Mouse (Mus musculus) cerebellum, postnatal 25 days (tissue): ENCODE results near the gene Bpgm.
A peak's percentile ranks its signal among the peaks of the same experiment; 100 is the strongest.

ENCODE experiments used
- DNase-seq, 2 experiments: peaks; one replicate each; pipeline ENCODE4 v3.0.0; 2021; ENCODE audit warnings: mixed read lengths in 2 of 2

Gene Bpgm

DNA sequence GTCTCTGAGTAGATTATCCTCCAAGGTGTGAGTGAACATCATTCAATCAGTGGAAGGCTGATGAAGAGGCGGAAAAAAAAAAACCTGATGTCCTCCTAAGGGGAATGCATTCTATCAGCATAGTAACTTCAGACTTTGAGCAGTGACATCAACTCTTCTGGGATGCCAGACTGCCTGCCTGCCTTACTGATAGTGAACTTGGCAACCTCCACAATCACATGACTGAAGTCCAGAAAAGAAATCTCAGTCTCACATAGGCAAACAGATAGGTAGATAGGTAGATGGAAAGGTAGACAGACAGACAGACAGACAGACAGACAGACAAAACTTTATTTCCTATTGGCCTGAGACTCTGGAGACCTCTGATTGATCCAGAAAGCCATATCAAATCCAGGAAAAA, 57.0 kb downstream of the Bpgm start:
- no peak for DNase-seq

DNA sequence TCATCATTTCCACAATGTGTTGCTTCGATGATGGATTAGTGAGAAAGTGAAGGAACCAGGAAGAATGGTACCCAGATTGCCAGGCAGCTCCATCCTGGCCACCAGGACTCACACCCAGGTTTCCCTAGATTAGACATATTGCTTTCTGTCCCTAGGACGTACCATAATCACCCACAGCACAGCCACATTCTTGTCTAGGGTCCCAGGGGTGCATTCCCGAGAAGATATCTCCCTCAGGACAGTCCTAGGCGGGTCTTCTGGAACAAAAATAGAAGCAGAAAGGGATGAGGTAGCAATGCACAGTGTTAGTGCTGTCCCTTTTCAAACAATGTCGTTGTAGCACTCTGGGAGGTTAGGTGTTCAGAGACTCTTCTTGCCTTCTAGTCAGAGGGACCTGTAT, 57.9 kb downstream of the Bpgm start:
- DNase-seq = no peak

- no peak for DNase-seq
These were observed 66.9 kb downstream of the Bpgm start for GRCm38 (mm10) chr6:34542866-34543265.

- DNase-seq = no peak
These were observed 67.5 kb downstream of the Bpgm start for GRCm38 (mm10) chr6:34543303-34544206.

- DNase-seq = no peak
These were observed 68.2 kb downstream of the Bpgm start for GRCm38 (mm10) chr6:34544207-34544602.

GRCm38 (mm10) chr6:34545286-34545685, 69.3 kb downstream of the Bpgm start:
- DNase-seq = peak in 1 of 2 experiments; percentile 28

- no peak for DNase-seq
These were observed 72.5 kb downstream of the Bpgm start for GRCm38 (mm10) chr6:34548406-34548990.

DNA sequence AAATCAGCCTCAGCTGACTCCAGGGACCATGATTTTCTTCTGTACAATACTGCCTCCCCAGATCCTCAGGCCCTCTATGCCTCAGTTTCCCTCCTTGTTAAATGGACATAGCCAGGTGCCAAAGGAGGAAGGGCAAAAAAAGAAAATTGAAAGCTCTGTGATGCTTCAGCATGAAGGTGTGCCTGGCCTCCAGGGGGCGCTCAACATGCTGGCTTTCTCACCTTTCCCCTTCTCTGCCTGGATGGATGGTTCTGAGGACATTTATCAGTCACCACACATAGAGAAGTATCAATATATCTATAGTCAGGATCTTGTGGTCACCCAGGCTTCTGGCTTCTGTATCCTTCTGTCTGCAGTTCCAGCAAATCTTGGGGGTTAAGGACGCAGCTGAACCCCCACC, 73.0 kb downstream of the Bpgm start:
- peak; percentile 67 to 84 for DNase-seq

DNA sequence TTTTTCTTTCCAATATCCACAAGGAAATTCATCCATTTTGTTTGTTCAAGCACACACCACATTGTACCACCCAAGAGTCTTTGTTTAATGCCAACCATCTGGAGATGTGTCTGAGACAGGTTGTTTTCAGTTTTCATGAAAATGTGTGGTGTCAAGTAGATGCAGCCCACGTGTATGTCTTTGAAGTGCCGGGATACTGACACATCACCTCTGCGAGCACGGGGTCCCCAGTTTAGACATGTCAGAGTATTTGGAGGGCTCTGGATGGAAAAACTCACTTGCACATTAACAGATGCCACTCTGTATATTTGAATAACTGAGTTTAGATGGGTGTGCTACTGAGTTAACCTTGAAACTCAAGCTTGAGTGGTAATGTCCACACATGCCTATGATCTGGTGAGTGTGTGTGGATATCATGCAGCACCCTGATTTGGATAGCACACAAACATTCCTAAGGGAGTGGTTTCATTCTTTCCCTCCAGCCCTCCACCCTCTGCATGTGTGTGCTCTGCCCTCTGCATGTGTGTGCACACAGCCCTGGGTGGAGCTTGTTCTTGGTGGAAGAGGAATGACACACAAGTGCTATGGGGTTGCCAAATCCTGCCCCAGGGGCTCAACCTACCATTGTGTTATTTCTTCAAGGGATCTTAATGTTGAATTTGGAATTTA, 76.6 kb downstream of the Bpgm start:
- DNase-seq = no peak

DNA sequence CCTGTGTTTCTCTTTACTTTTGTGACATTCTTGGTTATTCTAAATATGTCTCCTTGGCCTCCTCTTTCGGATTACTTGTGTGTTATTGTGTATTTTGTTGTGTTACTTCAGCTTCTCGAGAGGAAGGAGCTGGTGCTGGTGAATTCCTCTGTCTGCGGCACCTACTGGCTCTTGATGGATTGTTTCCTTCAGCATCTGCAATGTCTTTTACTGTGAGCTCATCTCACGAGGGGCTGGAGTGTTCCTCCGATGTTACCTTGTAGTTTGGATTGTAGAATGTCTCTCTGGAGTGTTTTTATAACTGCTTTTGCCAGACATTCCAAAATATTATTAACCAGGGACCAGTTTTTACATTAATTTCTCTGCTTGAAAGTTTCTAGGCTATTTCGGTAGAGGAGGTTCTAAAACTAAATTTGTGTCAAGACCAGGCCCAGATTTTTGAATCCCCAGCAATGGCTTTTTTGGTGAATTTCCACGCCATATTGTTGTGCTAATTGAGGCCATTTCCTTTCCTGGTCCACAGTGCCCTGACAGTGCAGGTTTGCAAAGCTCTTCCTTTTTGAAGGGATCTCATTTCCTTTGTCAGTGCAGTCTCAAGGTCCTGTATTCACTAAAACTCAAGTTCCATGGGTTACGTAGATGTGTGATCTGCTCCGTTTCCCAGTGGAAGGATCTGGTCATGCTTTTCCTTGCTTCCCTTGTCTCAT, 78.4 kb downstream of the Bpgm start:
- DNase-seq = no peak
